9 mouse cellular contexts compared by ENCODE assay signal in the genomic region with DNA sequence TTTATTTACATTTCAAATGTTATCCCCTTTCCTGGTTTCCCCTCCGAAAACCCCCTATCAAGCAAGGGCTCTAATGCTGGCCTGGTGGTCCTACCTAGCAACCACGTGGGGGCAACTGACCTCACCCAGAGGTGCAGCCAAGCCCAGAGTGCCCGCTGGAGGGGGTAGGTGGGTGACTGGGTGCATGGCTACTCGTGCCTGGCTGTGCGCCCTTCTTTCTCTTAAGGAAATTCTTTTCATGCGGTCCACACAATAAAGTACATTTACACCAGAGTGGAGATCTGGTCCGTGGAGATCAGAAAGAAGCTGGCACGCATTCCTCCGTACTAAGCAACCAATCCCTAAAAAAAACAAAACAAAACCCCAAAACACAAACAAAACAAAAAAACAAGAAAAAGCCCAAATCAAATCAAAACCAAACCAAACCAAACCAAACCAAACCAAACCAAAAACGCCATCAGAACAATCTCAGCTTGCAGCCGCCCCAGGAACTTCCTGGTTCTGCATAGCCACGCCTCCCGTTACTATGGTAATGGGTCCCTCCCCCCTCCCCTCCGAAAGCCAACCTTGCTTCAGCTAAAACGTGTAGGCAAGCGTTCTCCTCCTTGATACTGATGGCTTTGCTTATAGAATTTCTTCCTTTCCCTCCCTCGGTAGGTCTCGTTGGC. TPM values are rescaled to one million over a fixed set of nuclear protein-coding genes. Genes with fewer than 3 reads are reported as not detected.
A peak's percentile ranks its signal among the peaks of the same experiment; 100 is the strongest.
DNase-seq lines count a peak whose midpoint lies in the region; ATAC-seq and TF ChIP-seq lines count a peak whose summit lies in the region.
"Had no signal": no experiment of that assay in that cellular context is flagged by ENCODE, and none has a peak within 500 bp of the region (broad histone marks: within the 10 kb centered on the region; RNA-seq: fewer than 3 reads in every experiment).

No protein-coding gene starts in this region.

- under 1% methylated on average over 18 of the region's 18 CpGs for WGBS in forebrain, embryonic 16.5 days
- under 1% methylated on average over 18 of the region's 18 CpGs for WGBS in hindbrain, postnatal 0 days
- under 1% methylated on average over 18 of the region's 18 CpGs for WGBS in liver, embryonic 14.5 days (ENCODE audit: insufficient replicate concordance)

- peaks cover 27% of the 10 kb centered on the region for H3K4me1 ChIP-seq in forebrain, embryonic 16.5 days (replicated peaks; ENCODE audit: control insufficient read depth, insufficient read depth, low read length)
- H3K4me1 ChIP-seq in hindbrain, postnatal 0 days (ENCODE audit: insufficient read depth, low read length) = peaks cover 11% of the 10 kb centered on the region
- peaks cover 0 to 20% of the 10 kb centered on the region in 2 experiments; a peak in 3 of 4 replicates for H3K4me1 ChIP-seq in liver, embryonic 14.5 days (replicated peaks; ENCODE audit: control insufficient read depth in 2 of 2, insufficient read depth in 2 of 2, low read length in 1 of 2)

- ATAC-seq in cerebellum, adult (ENCODE audit: insufficient number of reproducible peaks, low FRiP score, low TSS enrichment) = peak; percentile 56; the same call in 1 of the 2 replicates
- ATAC-seq in forebrain, embryonic 16.5 days = peak; percentile 85
- peak; percentile 88 for ATAC-seq in hindbrain, postnatal 0 days
- ATAC-seq in liver, embryonic 14.5 days (ENCODE audit: insufficient read depth) = peak; percentile 43; the same call in 1 of the 2 replicates

- peak overlapping the region; percentile 40 for H3K4me3 ChIP-seq in left cerebral cortex, adult 2 months
- H3K4me3 ChIP-seq in forebrain, embryonic 16.5 days (replicated peaks; ENCODE audit: low read length) = peak overlapping the region; percentile 47
- peak overlapping the region; percentile 41 for H3K4me3 ChIP-seq in hindbrain, postnatal 0 days (ENCODE audit: low read length)
- peak overlapping the region; percentile 20 to 26 for H3K4me3 ChIP-seq in liver, embryonic 14.5 days (ENCODE audit: insufficient read depth in 1 of 2, low read depth in 2 of 2, low read length in 2 of 2)

- no peaks in the 10 kb centered on the region for H3K9me3 ChIP-seq in forebrain, embryonic 16.5 days (ENCODE audit: control insufficient read depth, low read length)
- no peaks in the 10 kb centered on the region for H3K9me3 ChIP-seq in hindbrain, postnatal 0 days (ENCODE audit: low read length)
- H3K9me3 ChIP-seq in liver, embryonic 14.5 days (ENCODE audit: control insufficient read depth, low read length) = no peaks in the 10 kb centered on the region

- peak overlapping the region; percentile 63 for H3K27ac ChIP-seq in left cerebral cortex, adult 2 months
- H3K27ac ChIP-seq in forebrain, embryonic 16.5 days (ENCODE audit: low read length) = peak overlapping the region; percentile 81
- H3K27ac ChIP-seq in hindbrain, postnatal 0 days = peak overlapping the region; percentile 65; the same call in 1 of the 2 replicates
- no peak overlapping the region for H3K27ac ChIP-seq in liver, embryonic 14.5 days

- H3K27me3 ChIP-seq in forebrain, embryonic 16.5 days (replicated peaks; ENCODE audit: control insufficient read depth, insufficient read depth, low read length) = no peaks in the 10 kb centered on the region
- no peaks in the 10 kb centered on the region for H3K27me3 ChIP-seq in hindbrain, postnatal 0 days (ENCODE audit: insufficient read depth, low read length)
- no peaks in the 10 kb centered on the region for H3K27me3 ChIP-seq in liver, embryonic 14.5 days (ENCODE audit: control insufficient read depth, insufficient read depth, low read length)

- peak overlapping the region; percentile 49 for H3K9ac ChIP-seq in forebrain, embryonic 16.5 days (replicated peaks; ENCODE audit: low read depth, low read length)
- peak overlapping the region; percentile 42; the same call in 1 of the 2 replicates for H3K9ac ChIP-seq in hindbrain, postnatal 0 days (replicated peaks; ENCODE audit: low read length)
- H3K9ac ChIP-seq in liver, embryonic 14.5 days (replicated peaks) = no peak overlapping the region

- TF ChIP-seq CTCF in left cerebral cortex, adult 2 months (IDR thresholded peaks at IDR 0.05) = no peak; the same call in 1 of the 2 replicates
- TF ChIP-seq CTCF in hindbrain, postnatal 0 days (IDR thresholded peaks at IDR 0.05; ENCODE audit: low read depth) = peak; percentile 39; the same call in 1 of the 2 replicates
- peak; percentile 24; the same call in 1 of the 2 replicates for TF ChIP-seq CTCF in liver, embryonic 14.5 days (IDR thresholded peaks at IDR 0.05; ENCODE audit: low read depth)

- DNase-seq in left cerebral cortex, adult 2 months (ENCODE audit: extremely low spot score in 1 of 2, low spot score in 2 of 2) = no peak
- DNase-seq in left cerebral cortex, adult 18-20 months (ENCODE audit: low spot score in 2 of 2) = no peak
- DNase-seq in hindbrain, postnatal 0 days (ENCODE audit: low spot score) = peak; percentile 93
- DNase-seq in liver, embryonic 14.5 days (ENCODE audit: low read depth in 3 of 3, low spot score in 3 of 3) = peak; percentile 55 to 59 (median 58)
- DNase-seq in neural tube, embryonic 10.5 days (ENCODE audit: extremely low spot score, low spot score) = peak; percentile 83
- peak; percentile 78 for DNase-seq in thymus, postnatal 14 days

- TF ChIP-seq EP300 in liver, embryonic 14.5 days (IDR thresholded peaks at IDR 0.05; ENCODE audit: low read depth) = no peak

- peak overlapping the region; percentile 76 for H3K4me2 ChIP-seq in forebrain, embryonic 16.5 days (ENCODE audit: low read length)
- H3K4me2 ChIP-seq in hindbrain, postnatal 0 days (ENCODE audit: low read depth, low read length) = peak overlapping the region; percentile 81
- peak overlapping the region; percentile 63 for H3K4me2 ChIP-seq in liver, embryonic 14.5 days (ENCODE audit: low read depth)

- no peaks in the 10 kb centered on the region for H3K36me3 ChIP-seq in forebrain, embryonic 16.5 days (ENCODE audit: control insufficient read depth, insufficient read depth)
- no peaks in the 10 kb centered on the region for H3K36me3 ChIP-seq in hindbrain, postnatal 0 days (ENCODE audit: insufficient read depth, low read length)
- no peaks in the 10 kb centered on the region for H3K36me3 ChIP-seq in liver, embryonic 14.5 days (replicated peaks; ENCODE audit: control insufficient read depth, insufficient read depth, low read depth)

- intact Hi-C loops in left cerebral cortex, adult 2 months (cut with DNase I) = no loop called here

RNA-seq across cellular contexts. Expression of a gene that starts 54.4 kb away (rescaled TPM):
- not detected for total RNA-seq in left cerebral cortex, adult 2 months (2021)
- not detected for total RNA-seq in left cerebral cortex, adult 18-20 months (2021)
- 3.0 and 3.1 TPM in 2 replicates for polyA plus RNA-seq in forebrain, embryonic 16.5 days (2015; fragmentation: Nextera tagmentation; extraction: Ambion mirVana)
- total RNA-seq in hindbrain, postnatal 0 days (2014; rRNA removed) = not detected in 2 replicates
- polyA plus RNA-seq in hindbrain, postnatal 0 days (2015; fragmentation: Nextera tagmentation; extraction: Ambion mirVana) = 2.3 and 2.8 TPM in 2 replicates
- 0.17 TPM in 1 of 2 replicates, not detected in the other for polyA plus RNA-seq in liver, embryonic 14.5 days (2012; rRNA removed)
- 0.37 TPM in 1 of 2 replicates, not detected in the other for polyA plus RNA-seq in liver, embryonic 14.5 days (2014; fragmentation: Nextera tagmentation; extraction: Ambion mirVana)
- total RNA-seq: adrenal gland, postnatal 4 days had no signal

Comparison
In these comparisons a context has a peak if more than half of its experiments do, and no peak if none do; other contexts are left out.
1. DNase-seq: peak in hindbrain, postnatal 0 days (single experiment), liver, embryonic 14.5 days (3 of 3), neural tube, embryonic 10.5 days (single experiment) and thymus, postnatal 14 days (single experiment); none in left cerebral cortex, adult 2 months (0 of 2) and left cerebral cortex, adult 18-20 months (0 of 2).
2. Peak in every context shown above with its lines, with median percentiles within 50 percentile points of each other: H3K4me3 ChIP-seq, ATAC-seq and H3K4me2 ChIP-seq.